Mouse (Mus musculus) MEL (cell line): ENCODE results near the gene Gm20388. TPM values are rescaled to one million over a fixed set of nuclear protein-coding genes. Genes with fewer than 3 reads are reported as not detected.
A peak's percentile ranks its signal among the peaks of the same experiment; 100 is the strongest.

Source experiments
- DNase-seq: peaks from one replicate; pipeline ENCODE4 v3.0.0; 2011; ENCODE audit warnings: low read depth, low spot score
- H3K27ac ChIP-seq: 2 replicates; pipeline ENCODE4 v1.5.1; 2012; ENCODE audit warnings: low read depth, mild to moderate bottlenecking, control low read depth, low read length, moderate library complexity; ENCODE audit not compliant: control insufficient read depth
- H3K27me3 ChIP-seq, 2 experiments: fragments of 150-350 bp in 1 of 2; sonication (generic) in 1 of 2; 2 replicates each; pipeline ENCODE4 v1.6.1; 2012; ENCODE audit warnings: low read length in 2 of 2, mild to moderate bottlenecking in 2 of 2, improper control_type of control experiment in 1 of 2, moderate library complexity in 1 of 2; ENCODE audit not compliant: insufficient read depth in 2 of 2, control insufficient read depth in 1 of 2
- H3K36me3 ChIP-seq, 2 experiments: 2 replicates each; pipeline ENCODE4 v1.6.1; 2012 to 2014; ENCODE audit warnings: low read length in 2 of 2, improper control_type of control experiment in 1 of 2, inconsistent platforms in 1 of 2, mild to moderate bottlenecking in 1 of 2; ENCODE audit not compliant: insufficient read depth in 2 of 2, control insufficient read depth in 1 of 2
- H3K4me1 ChIP-seq, 2 experiments: fragments of 150-350 bp in 1 of 2; sonication (generic) in 1 of 2; 2 replicates each; pipeline ENCODE4 v1.6.1; 2012; ENCODE audit warnings: low read length in 2 of 2, improper control_type of control experiment in 1 of 2, mild to moderate bottlenecking in 1 of 2; ENCODE audit not compliant: insufficient read depth in 2 of 2, control insufficient read depth in 1 of 2
- H3K4me3 ChIP-seq, 2 experiments: fragments of 150-350 bp in 1 of 2; sonication (generic) in 1 of 2; 2 replicates each; pipeline ENCODE4 v1.5.1; 2012; ENCODE audit warnings: low read depth in 2 of 2, low read length in 2 of 2, mild to moderate bottlenecking in 2 of 2, moderate library complexity in 2 of 2, control low read depth in 1 of 2, improper control_type of control experiment in 1 of 2; ENCODE audit not compliant: control insufficient read depth in 1 of 2, insufficient read depth in 1 of 2
- H3K79me2 ChIP-seq: 2 replicates; pipeline ENCODE4 v1.6.1; 2012; ENCODE audit warnings: mild to moderate bottlenecking, low read length, moderate library complexity; ENCODE audit not compliant: control insufficient read depth, poor library complexity, insufficient read depth
- H3K9ac ChIP-seq: 2 replicates; pipeline ENCODE4 v1.6.1; 2012; ENCODE audit warnings: low read depth, mild to moderate bottlenecking, control low read depth, low read length, moderate library complexity; ENCODE audit not compliant: control insufficient read depth, poor library complexity, severe bottlenecking
- H3K9me3 ChIP-seq: fragments of 150-350 bp; sonication (generic); replicated peaks from 2 replicates; pipeline ENCODE4 v1.6.1; 2012; ENCODE audit warnings: mild to moderate bottlenecking, low read length, improper control_type of control experiment, moderate library complexity; ENCODE audit not compliant: insufficient read depth
- BHLHE40 ChIP-seq: IDR thresholded peaks from 2 replicates; pipeline ENCODE4 v1.6.1; 2012; ENCODE audit warnings: low read depth, mild to moderate bottlenecking, inconsistent platforms, low read length, improper control_type of control experiment, borderline replicate concordance
- CHD1 ChIP-seq: IDR thresholded peaks from 2 replicates; pipeline ENCODE4 v1.6.1; 2012; ENCODE audit warnings: low read depth, mild to moderate bottlenecking, inconsistent platforms, low read length, improper control_type of control experiment
- CHD2 ChIP-seq: IDR thresholded peaks from 2 replicates; pipeline ENCODE4 v1.6.1; 2011; ENCODE audit warnings: low read length, improper control_type of control experiment
- CTCF ChIP-seq, 3 experiments: IDR thresholded peaks in 2 of 3; conservative IDR thresholded peaks in 1 of 3; 2 replicates each; pipeline ENCODE4 v1.5.1; 2011 to 2012; ENCODE audit warnings: low read length in 3 of 3, low read depth in 2 of 3, mild to moderate bottlenecking in 2 of 3, improper control_type of control experiment in 1 of 3, inconsistent platforms in 1 of 3, mixed read lengths in 1 of 3, moderate library complexity in 1 of 3; ENCODE audit not compliant: control insufficient read depth in 1 of 3, insufficient read depth in 1 of 3, poor library complexity in 1 of 3, severe bottlenecking in 1 of 3
- E2F4 ChIP-seq: IDR thresholded peaks from 2 replicates; pipeline ENCODE4 v1.6.1; 2011; ENCODE audit warnings: low read depth, low read length, improper control_type of control experiment, borderline replicate concordance
- EP300 ChIP-seq, 2 experiments: IDR thresholded peaks; 2 replicates each; pipeline ENCODE4 v1.6.1; 2011; ENCODE audit warnings: improper control_type of control experiment in 2 of 2, low read length in 2 of 2, low read depth in 1 of 2, mild to moderate bottlenecking in 1 of 2
- ETS1 ChIP-seq: IDR thresholded peaks from 2 replicates; pipeline ENCODE4 v1.6.1; 2012; ENCODE audit warnings: low read depth, mild to moderate bottlenecking, inconsistent platforms, low read length, improper control_type of control experiment, moderate library complexity
- GABPA ChIP-seq: IDR thresholded peaks from 2 replicates; pipeline ENCODE4 v1.6.1; 2012; ENCODE audit warnings: low read depth, mild to moderate bottlenecking, inconsistent platforms, low read length, improper control_type of control experiment, moderate library complexity
- GATA1 ChIP-seq: IDR thresholded peaks from 2 replicates; pipeline ENCODE4 v1.6.1; 2011; ENCODE audit warnings: low read depth, low read length, improper control_type of control experiment
- HCFC1 ChIP-seq: IDR thresholded peaks from 2 replicates; pipeline ENCODE4 v1.6.1; 2012; ENCODE audit warnings: low read depth, mild to moderate bottlenecking, inconsistent platforms, low read length, improper control_type of control experiment, moderate library complexity
- JUND ChIP-seq: IDR thresholded peaks from 2 replicates; pipeline ENCODE4 v1.6.1; 2011; ENCODE audit warnings: low read depth, mild to moderate bottlenecking, improper control_type of control experiment, low read length
- KAT2A ChIP-seq: conservative IDR thresholded peaks from 2 replicates; pipeline ENCODE4 v1.6.1; 2012; ENCODE audit warnings: low read depth, low read length, improper control_type of control experiment, inconsistent platforms
- MAFK ChIP-seq: IDR thresholded peaks from 2 replicates; pipeline ENCODE4 v1.6.1; 2011; ENCODE audit warnings: low read depth, mild to moderate bottlenecking, low read length, improper control_type of control experiment, borderline replicate concordance
- MAZ ChIP-seq: IDR thresholded peaks from 2 replicates; pipeline ENCODE4 v1.6.1; 2012; ENCODE audit warnings: low read depth, mild to moderate bottlenecking, inconsistent platforms, low read length, improper control_type of control experiment
- MEF2A ChIP-seq: IDR thresholded peaks from 2 replicates; pipeline ENCODE4 v1.6.1; 2014; ENCODE audit warnings: low read depth, mild to moderate bottlenecking, inconsistent platforms, low read length, improper control_type of control experiment; ENCODE audit not compliant: poor library complexity, insufficient replicate concordance, severe bottlenecking; ENCODE audit errors: extremely low read depth
- MXI1 ChIP-seq: IDR thresholded peaks from 2 replicates; pipeline ENCODE4 v1.6.1; 2011; ENCODE audit warnings: mild to moderate bottlenecking, low read depth, low read length, improper control_type of control experiment
- MYB ChIP-seq: IDR thresholded peaks from 2 replicates; pipeline ENCODE4 v1.6.1; 2011; ENCODE audit warnings: mild to moderate bottlenecking, low read depth, low read length, improper control_type of control experiment
- MYC ChIP-seq: IDR thresholded peaks from 2 replicates; pipeline ENCODE4 v1.6.1; 2011; ENCODE audit warnings: low read depth, mild to moderate bottlenecking, low read length, improper control_type of control experiment, moderate library complexity
- NRF1 ChIP-seq: IDR thresholded peaks from 2 replicates; pipeline ENCODE4 v1.6.1; 2014; ENCODE audit warnings: low read depth, mild to moderate bottlenecking, inconsistent platforms, low read length, improper control_type of control experiment, moderate library complexity; ENCODE audit not compliant: poor library complexity, insufficient read depth, severe bottlenecking
- POLR2A ChIP-seq, 2 experiments: IDR thresholded peaks; 2 replicates each; pipeline ENCODE4 v1.6.1; 2011 to 2012; ENCODE audit warnings: low read length in 2 of 2, mild to moderate bottlenecking in 2 of 2, control low read depth in 1 of 2, improper control_type of control experiment in 1 of 2, low read depth in 1 of 2, moderate library complexity in 1 of 2; ENCODE audit not compliant: control insufficient read depth in 1 of 2, insufficient read depth in 1 of 2, poor library complexity in 1 of 2
- RAD21 ChIP-seq: IDR thresholded peaks from 2 replicates; pipeline ENCODE4 v1.6.1; 2011; ENCODE audit warnings: mild to moderate bottlenecking, low read depth, low read length, improper control_type of control experiment
- RCOR1 ChIP-seq: IDR thresholded peaks from 2 replicates; pipeline ENCODE4 v1.6.1; 2012; ENCODE audit warnings: low read depth, mild to moderate bottlenecking, inconsistent platforms, low read length, improper control_type of control experiment
- SIN3A ChIP-seq: IDR thresholded peaks from 2 replicates; pipeline ENCODE4 v1.6.1; 2012; ENCODE audit warnings: low read length, improper control_type of control experiment, inconsistent platforms
- TAL1 ChIP-seq: IDR thresholded peaks from 2 replicates; pipeline ENCODE4 v1.6.1; 2012; ENCODE audit warnings: mild to moderate bottlenecking, inconsistent platforms, low read length, moderate library complexity, mixed read lengths
- TBP ChIP-seq: IDR thresholded peaks from 2 replicates; pipeline ENCODE4 v1.8.0; 2011; ENCODE audit warnings: low read depth, low read length, improper control_type of control experiment
- TCF12 ChIP-seq: IDR thresholded peaks from 2 replicates; pipeline ENCODE4 v1.6.1; 2014; ENCODE audit warnings: low read depth, mild to moderate bottlenecking, inconsistent platforms, low read length, improper control_type of control experiment, moderate library complexity
- UBTF ChIP-seq: IDR thresholded peaks from 2 replicates; pipeline ENCODE4 v1.6.1; 2012; ENCODE audit warnings: low read depth, mild to moderate bottlenecking, inconsistent platforms, low read length, improper control_type of control experiment, moderate library complexity, borderline replicate concordance; ENCODE audit not compliant: insufficient read depth
- USF2 ChIP-seq, 2 experiments: IDR thresholded peaks; 2 replicates each; pipeline ENCODE4 v1.6.1; 2011 to 2012; ENCODE audit warnings: improper control_type of control experiment in 2 of 2, low read length in 2 of 2, borderline replicate concordance in 1 of 2, inconsistent platforms in 1 of 2, low read depth in 1 of 2, mild to moderate bottlenecking in 1 of 2; ENCODE audit not compliant: insufficient read depth in 1 of 2
- ZC3H11A ChIP-seq: IDR thresholded peaks from 2 replicates; pipeline ENCODE4 v1.6.1; 2012; ENCODE audit warnings: low read depth, mild to moderate bottlenecking, inconsistent platforms, low read length, improper control_type of control experiment
- ZNF384 ChIP-seq: IDR thresholded peaks from 2 replicates; pipeline ENCODE4 v1.6.1; 2012; ENCODE audit warnings: low read depth, mild to moderate bottlenecking, inconsistent platforms, low read length, improper control_type of control experiment
- polyA plus RNA-seq, 2 experiments: library from polyadenylated mRNA; stranded (reverse) in 1 of 2; unstranded in 1 of 2; fragments of >175 nt in 1 of 2; fragments of >200 nt in 1 of 2; gene quantifications; 2 replicates each; pipeline versions ENCODE4 v1.2.1 to v1.2.4; 2012; ENCODE audit warnings: low replicate concordance in 2 of 2, low read depth in 1 of 2; ENCODE audit not compliant: insufficient read length in 2 of 2, insufficient read depth in 1 of 2, missing spikeins in 1 of 2
- total RNA-seq: library from RNA; depleted of rRNA; stranded (reverse); fragments of 300-350 nt; gene quantifications from 2 replicates; pipeline ENCODE4 v1.2.3, GENCODE M21; 2012

The Gm20388 gene
- total and polyA plus RNA-seq, 3 experiments, result 11.1 to 17.8 TPM; not detected in 1

DNA sequence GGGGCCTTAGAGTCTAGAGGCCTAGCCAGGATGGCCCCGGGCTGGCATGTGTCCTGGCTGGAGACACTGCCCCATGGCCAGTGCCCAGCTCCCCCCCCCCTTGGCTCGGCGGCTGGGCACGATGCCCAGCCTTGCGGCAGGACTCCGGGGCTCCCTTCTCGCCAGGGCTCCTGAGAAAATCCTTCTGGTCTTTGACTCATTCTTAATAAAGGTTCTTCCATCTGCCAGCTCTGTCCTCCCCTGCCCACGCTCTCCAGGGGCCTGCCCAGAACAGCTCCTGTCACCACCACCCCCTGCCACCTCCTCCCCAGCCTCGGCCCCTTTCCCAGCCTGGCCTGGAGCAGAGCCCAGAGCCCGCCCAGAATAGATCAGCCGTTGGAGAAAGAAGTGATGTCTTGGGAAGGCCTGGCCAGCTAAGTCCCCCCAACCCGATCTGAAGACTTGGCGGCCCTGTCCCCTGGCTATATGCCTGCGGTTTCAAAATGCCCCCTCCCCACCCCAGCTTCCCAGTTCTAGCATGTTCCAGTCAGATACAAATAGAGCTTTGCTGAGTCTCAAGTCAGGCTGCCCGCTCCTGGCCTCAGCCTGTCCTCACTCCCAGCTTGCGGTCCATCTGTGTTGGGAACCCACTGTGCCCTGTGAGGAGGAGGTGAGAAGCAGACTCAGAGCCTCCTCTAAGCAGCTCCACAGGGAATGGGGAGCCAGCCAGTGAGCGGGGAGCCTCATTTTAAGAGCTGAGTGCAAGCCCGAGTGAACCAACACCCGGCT is 472.0 kb downstream of the Gm20388 start:
- peaks cover 24 to 35% of the 10 kb centered on the region in 2 experiments for H3K4me1 ChIP-seq
- TF ChIP-seq MXI1 (no peak), MAZ (no peak), UBTF (no peak), SIN3A (0 out of 2 replicates have a peak, but pooled peaks have one; percentile 3), MYB (peak; percentile 41; the same call in 1 of the 2 replicates), E2F4 (no peak), JUND (no peak), RAD21 (no peak), GABPA (no peak), EP300 (IDR thresholded peaks at IDR 0.05; ENCODE audit: low read depth in 1 of 2, low read length in 2 of 2) (peak in 1 of 2 experiments; percentile 59; a peak in 1 of 4 replicates), TBP (no peak), BHLHE40 (no peak), NRF1 (no peak), TAL1 (no peak), USF2 (IDR thresholded peaks at IDR 0.05; ENCODE audit: borderline replicate concordance in 1 of 2, insufficient read depth in 1 of 2, low read depth in 1 of 2, low read length in 2 of 2) (no peak), CHD1 (no peak), HCFC1 (no peak), ETS1 (peak; percentile 33; the same call in 1 of the 2 replicates), CHD2 (no peak), MYC (no peak), KAT2A (no peak), ZC3H11A (no peak), MAFK (no peak), CTCF (IDR thresholded peaks at IDR 0.05 in 2 of 3, conservative IDR thresholded peaks at IDR 0.05 in 1 of 3; ENCODE audit: control insufficient read depth in 1 of 3, insufficient read depth in 1 of 3, low read depth in 2 of 3, low read length in 3 of 3, poor library complexity in 1 of 3, severe bottlenecking in 1 of 3) (no peak), ZNF384 (no peak), POLR2A (IDR thresholded peaks at IDR 0.05; ENCODE audit: control insufficient read depth in 1 of 2, insufficient read depth in 1 of 2, low read depth in 1 of 2, low read length in 2 of 2, poor library complexity in 1 of 2) (peak in 1 of 2 experiments; percentile 2; a peak in 1 of 4 replicates), GATA1 (no peak), TCF12 (peak; percentile 45), MEF2A (no peak), RCOR1 (no peak)
- H3K79me2 ChIP-seq, result peaks cover 1% of the 10 kb centered on the region
- peak overlapping the region; percentile 6 to 23; a peak in 2 of 4 replicates for H3K4me3 ChIP-seq
- H3K36me3 ChIP-seq, result peaks cover 0 to 25% of the 10 kb centered on the region in 2 experiments; a peak in 2 of 4 replicates
- no peaks in the 10 kb centered on the region for H3K9me3 ChIP-seq
- H3K27me3 ChIP-seq, result no peaks in the 10 kb centered on the region
- peak overlapping the region; percentile 41 for H3K27ac ChIP-seq
- H3K9ac ChIP-seq, result peak overlapping the region; percentile 42
- peak; percentile 47 for DNase-seq
